Mouse (Mus musculus) kidney, adult 9 months (tissue): Measurements from ENCODE around the gene 4930404H24Rik.
"Not testable (repeated sequence)": the region's sequence is repeated elsewhere in the genome, so short reads cannot be mapped to it uniquely, and the experiment has no call there.

Experiments
- DNase-seq: peaks from one replicate; pipeline ENCODE4 v3.0.0; 2022

4930404H24Rik gene

DNA sequence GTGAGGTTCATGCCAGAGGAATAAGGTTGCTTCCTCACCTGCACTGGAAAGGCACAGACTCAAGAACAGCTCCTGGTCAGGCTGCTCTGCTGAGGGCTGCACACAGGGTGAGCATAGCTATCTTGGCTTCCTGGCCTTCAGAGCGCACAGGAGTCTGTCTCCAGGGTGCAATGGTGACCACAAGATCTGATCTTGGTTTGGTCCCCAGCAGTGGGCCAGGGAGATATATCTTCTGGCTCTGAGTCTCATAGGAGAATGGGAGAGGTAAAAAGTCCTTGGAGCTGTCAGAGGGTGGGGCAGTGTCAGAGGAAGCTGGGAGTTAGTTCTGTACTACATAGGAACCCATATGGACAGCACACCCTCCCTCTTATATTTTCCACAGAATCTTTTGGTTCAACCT lies 13.1 kb upstream of the 4930404H24Rik start:
- DNase-seq, result no peak

DNA sequence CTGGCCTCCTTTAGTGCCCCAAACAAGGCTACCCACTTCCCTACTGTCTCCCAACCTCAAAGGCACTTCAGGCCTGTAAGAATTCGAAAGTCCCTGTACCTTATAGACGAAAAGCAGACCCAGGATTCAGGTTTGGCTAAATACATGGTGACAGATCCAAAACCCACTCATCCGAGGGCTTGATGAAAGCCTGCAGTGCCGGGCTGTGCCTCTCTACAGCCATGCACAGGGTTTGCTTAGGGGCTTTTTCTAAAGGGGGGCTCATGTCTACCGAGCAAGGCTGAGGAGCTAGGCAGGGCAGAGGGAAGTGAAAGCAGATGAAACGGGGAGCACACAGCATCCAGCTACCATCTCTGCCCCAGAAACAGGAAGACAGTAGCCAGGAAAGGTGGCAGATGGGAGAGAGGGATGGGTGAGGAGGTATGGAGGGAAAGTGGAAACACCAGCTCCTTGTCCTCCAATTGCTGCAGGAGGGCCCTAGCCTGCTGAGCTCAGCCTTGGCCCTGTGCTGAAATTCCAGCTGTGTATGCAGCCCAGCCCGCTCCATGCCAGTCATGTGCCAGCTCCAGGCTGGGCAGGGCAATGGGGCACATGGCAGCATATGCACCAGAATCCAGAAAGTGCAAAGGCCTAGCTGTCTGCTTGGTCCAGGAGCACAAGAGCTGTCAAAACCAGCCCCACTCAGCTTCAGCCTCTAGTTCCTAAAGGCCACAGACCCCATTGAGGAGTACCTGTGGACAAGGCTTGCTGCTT lies 11.3 kb upstream of the 4930404H24Rik start:
- peak; percentile 67 for DNase-seq

GRCm38 (mm10) chr2:153481861-153482120 lies 10.8 kb upstream of the 4930404H24Rik start:
- no peak for DNase-seq

GRCm38 (mm10) chr2:153483118-153483983 lies 9.2 kb upstream of the 4930404H24Rik start:
- DNase-seq, result peak; percentile 66

DNA sequence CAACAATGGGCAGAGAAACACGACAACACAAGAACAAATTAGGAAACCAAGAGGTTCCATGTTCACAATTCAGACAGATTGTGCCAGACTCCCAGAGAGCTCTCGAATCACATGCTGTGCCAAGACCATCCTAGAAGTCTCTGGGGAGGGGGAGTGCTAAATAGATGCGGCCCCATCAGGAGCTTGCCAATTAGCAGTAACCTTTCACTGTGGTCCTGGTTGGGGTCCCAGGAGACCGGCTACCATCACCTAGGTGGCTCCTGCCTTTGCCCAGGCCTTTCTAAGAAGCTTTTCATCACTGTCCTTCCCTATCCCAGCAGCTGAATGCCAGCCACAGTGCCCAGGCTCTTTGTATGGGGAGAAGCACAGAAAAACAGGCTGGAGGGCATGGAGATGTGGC lies 8.5 kb upstream of the 4930404H24Rik start:
- no peak for DNase-seq

DNA sequence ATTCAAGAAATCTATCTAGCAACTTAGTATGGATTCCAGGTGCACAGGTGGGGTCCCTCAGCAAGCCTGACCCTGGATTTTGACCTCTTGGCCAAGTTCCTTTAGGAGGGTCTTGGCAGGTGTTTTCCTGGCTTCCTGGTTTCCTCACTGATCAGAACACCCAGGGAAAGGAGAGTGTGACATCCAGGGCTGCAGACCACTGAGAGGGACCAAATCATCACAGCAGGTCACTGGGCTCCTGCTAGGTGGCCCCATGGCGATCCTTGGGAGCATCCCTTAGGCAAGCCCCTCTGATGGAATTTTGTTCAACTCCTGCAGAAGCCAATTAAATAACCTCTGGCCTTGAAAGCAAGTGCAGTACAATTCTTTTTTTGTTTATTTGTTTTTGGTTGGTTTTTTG lies 2.5 kb upstream of the 4930404H24Rik start:
- no peak for DNase-seq

GRCm38 (mm10) chr2:153490940-153491339 lies 1.6 kb upstream of the 4930404H24Rik start:
- DNase-seq, result no peak

DNA sequence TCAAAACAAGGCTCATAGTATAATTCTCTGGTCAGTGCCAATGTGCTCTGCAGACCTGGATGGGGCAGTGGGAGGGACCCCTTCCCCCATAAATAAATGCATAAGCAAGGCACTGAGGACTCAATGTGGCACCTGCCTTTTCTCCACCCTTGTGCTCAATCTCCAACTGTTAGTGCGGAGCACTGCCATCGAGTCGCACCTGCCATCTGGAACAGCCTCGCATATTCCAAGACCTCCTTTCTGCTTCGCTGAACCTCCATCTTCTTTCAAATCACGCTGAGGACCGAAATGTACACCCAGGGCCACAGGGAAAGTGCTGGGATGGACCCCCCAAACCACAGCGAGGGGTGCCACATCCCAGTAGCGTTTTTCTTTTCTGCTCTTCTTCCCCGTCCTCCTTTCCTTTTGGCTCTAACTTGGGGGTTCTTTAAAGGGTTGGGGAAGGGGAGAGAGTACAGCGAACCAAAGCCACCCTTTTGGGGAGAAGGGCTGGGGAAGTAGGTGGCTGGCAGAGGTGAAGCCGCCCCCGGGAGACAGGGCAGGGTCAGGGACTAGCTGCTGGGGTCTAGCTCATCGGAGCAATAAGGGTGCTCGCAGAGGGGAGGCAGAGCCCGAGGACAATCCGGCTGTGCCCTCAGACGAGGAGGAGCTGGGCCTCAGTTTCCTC lies 945 bp upstream of the 4930404H24Rik start:
- DNase-seq, result no peak

DNA sequence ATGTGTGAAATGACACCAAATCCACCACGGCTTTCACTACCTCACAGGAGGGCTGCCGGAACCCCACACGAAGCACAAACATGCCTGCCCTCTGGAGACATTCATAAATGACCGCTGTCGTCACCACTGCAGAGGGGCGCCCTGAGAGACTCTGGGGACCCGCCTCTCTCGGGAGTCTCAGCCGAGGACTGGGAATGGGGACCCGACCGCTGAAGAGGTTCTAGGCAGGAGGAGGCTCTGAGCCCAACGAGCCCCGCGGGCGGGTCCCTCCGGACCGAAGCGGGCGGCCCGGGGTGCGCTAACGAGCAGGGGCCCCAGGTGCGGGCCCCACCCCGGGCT lies 442 bp upstream of the 4930404H24Rik start:
- peak; percentile 27 for DNase-seq

DNA sequence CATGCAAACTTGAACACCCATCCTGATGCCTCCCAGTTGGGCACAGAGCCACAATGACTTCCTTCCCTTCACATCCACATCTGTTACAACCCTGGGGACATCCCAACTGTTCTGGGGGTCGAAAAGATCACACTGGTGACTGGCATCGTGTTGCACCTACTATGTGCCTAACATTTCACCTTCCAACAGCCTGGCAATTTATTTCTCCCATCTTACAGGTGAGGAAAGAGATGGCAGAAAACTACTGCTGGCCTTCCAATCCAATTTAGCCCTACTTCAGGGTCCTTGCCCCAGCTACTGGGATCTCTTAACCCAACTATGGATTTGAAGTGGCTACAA lies 772 bp downstream of the 4930404H24Rik start:
- no peak for DNase-seq

GRCm38 (mm10) chr2:153493781-153494292 lies 1.2 kb downstream of the 4930404H24Rik start:
- no peak for DNase-seq

- DNase-seq, result no peak
These were observed 1.8 kb downstream of the 4930404H24Rik start for GRCm38 (mm10) chr2:153494293-153494811.

- DNase-seq, result not testable (repeated sequence)
These were observed 2.8 kb downstream of the 4930404H24Rik start for GRCm38 (mm10) chr2:153495391-153495790.

DNA sequence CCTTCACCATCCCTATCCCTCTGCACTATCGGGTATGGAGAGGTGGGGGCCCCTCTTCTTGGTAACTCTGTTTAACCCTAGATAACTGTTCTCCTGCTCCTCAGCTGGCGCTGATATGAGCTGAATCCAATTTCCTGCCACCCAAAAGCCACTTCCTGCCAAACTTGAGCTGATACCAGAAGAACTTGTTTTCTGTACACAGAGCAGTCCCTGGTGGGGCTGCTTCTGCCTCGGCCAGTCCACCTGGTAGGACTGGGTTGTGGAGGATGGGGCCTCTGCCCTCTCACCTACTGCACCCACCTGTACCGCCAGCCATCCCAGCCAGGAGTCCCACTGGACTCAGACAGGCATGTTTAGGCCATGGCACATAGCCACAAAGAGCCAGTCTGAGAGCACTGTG lies 3.2 kb downstream of the 4930404H24Rik start:
- DNase-seq, result no peak

GRCm38 (mm10) chr2:153496301-153496700 lies 3.7 kb downstream of the 4930404H24Rik start:
- DNase-seq, result no peak

DNA sequence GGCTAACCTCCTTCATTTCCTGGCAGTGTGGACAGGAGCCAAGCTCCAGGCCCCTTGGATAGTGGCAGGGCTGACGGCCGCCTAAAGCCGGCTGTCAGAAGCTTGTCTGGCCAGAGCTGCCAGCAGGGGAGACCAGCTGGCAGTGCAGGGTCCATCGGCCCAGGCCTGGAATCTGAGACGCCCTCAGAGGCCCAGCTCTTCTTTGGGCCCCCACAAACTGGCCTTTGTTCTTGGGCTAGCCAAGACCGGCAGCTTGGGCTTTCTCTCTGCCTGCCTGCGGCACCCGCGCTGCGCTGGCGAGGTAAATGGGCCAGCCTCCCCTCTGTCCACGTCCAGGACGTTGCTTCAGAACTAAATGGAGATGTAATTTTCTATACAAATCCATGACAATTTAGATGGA lies 4.3 kb downstream of the 4930404H24Rik start:
- no peak for DNase-seq

GRCm38 (mm10) chr2:153499154-153499553 lies 6.6 kb downstream of the 4930404H24Rik start:
- peak; percentile 53 for DNase-seq

DNA sequence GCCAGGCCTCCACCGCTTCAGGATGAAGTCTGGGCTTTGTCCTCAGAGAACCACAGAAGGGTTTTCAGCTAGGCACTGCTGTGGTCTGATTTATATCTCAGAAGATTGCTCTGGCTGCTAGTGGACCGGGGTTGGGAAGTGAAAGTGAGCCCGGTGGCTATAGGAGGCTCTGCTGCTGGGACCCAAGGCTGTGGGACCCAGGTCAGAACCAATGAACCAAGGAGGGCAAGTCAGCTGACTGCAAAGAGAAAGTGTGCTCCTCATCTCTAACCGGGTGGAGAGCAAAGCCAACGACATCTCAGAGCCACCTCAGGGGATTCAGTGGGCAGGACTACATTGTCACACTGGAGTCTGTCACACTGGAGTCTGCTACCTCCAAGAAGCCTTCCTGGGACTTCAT lies 13.8 kb downstream of the 4930404H24Rik start:
- no peak for DNase-seq

DNA sequence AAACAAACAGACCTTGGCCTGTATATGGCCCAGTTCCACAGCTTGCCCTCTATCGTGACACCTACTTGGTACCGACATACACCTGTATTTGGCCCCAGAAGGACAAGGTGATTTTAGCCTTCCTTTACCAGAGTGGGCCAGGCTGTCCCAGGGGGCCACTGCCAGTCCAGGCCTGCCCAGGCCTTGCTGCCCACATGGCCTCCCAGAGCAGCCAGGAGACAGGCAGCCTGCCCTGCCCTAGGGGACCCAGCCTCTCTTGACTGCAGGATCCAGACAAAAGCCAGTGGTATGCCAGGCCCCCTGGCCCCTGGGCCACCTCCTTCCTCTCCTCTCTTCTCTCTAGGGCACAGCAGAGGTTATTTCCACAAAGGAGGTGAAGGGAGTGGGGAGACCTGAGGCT lies 15.4 kb downstream of the 4930404H24Rik start:
- no peak for DNase-seq

- DNase-seq, result no peak
These were observed 15.8 kb downstream of the 4930404H24Rik start for GRCm38 (mm10) chr2:153508405-153508804.

DNA sequence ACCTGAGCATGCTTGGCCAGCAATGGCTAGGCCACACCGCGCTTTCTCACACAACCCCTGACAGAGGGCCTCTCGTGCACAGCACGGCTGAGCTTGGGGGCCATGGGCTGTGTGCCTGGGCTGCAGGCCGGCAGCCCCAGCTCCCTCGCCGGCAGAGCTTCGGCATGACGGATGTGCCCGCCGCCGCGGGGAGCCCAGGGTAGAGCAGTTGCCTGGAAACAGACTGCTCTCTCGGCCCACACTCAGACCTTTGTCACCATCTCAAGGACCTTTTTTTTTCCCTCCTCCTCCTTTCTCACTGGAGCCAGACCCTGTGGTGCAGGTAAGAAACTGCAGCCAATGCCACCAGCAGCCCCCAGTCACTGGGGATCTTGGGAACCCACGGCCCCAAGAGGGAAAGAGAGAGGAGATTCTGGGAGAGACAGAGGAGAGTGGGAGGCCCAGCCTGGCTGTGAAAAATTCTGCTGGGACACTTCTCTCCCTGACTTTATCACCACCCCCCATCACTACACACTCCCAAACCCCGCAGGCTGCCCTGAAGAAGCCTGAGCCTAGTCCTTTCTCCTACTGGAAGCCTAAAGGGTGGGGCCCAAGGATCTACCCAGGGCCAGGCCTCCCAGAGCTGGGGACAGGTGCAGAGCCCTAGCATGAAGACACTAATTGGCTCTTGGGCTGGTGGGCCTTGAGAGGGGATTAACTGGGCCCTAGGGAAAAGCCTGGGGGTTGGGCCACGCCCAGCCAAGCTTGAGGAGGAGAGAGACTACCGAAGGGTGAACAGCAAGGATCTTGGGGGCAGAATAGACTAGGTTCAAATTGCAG lies 16.8 kb downstream of the 4930404H24Rik start:
- no peak for DNase-seq

GRCm38 (mm10) chr2:153510136-153510535 lies 17.5 kb downstream of the 4930404H24Rik start:
- no peak for DNase-seq

- no peak for DNase-seq
These were observed 19.0 kb downstream of the 4930404H24Rik start for GRCm38 (mm10) chr2:153511562-153511961.
